Mouse (Mus musculus): Measurements from ENCODE around the gene 3110021N24Rik.

DNA sequence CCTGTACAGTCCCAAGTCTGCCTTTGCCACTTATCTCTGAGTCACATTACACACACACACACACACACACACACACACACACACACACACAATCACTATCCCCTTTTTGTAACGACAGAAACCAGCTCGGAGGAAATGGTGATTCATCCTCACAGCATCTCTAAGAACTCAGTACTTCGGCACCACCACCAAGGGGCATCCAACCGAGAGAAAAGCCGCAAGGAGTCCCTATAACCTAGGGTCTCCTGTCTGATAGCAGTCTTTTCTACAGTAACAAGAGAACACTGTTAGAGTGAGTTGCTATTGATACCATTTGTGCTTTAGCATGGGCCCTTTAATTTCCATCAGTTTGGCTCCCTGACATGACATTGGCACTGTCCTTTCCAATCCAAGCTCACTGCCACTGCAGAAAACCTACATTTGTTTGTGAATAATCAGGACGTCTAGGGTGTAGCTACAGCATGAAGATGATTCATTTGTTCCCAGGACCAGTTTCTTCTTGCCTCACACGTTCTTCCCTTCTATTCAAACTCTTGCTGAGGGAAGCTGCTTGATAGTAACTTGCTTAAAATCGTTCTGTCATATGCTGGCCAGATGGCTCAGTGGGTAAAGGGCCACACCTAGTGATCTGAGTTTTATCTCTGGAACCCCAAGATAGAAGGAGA lies 63.1 kb downstream of the 3110021N24Rik start:
- TF ChIP-seq GATA1 (IDR thresholded peaks at IDR 0.05; ENCODE audit: borderline replicate concordance, low read length) (no peak), FLI1 (IDR thresholded peaks at IDR 0.05; ENCODE audit: low read length) (no peak)
